In genomic region chr5:108433804-108434587, GRCm38 (mm10) we compare ENCODE assay signal across 8 mouse cellular contexts. TPM values are rescaled to one million over a fixed set of nuclear protein-coding genes. Genes with fewer than 3 reads are reported as not detected.
DNase-seq lines count a peak whose midpoint lies in the region; ATAC-seq and TF ChIP-seq lines count a peak whose summit lies in the region.

Gene Atp5k (minus strand): TSS chr5:108434448.

- peaks cover 32% of the 10 kb centered on the region for H3K4me1 ChIP-seq in G1E (ENCODE audit: insufficient read depth, low read depth, low read length)
- peaks cover 5% of the 10 kb centered on the region; the same call in 1 of the 2 replicates for H3K4me1 ChIP-seq in forebrain, postnatal 0 days (ENCODE audit: insufficient read depth)
- H3K4me1 ChIP-seq in lung, embryonic 15.5 days = peaks cover 13% of the 10 kb centered on the region

- peak within 1 kb of the TSS; percentile 75 for H3K9ac ChIP-seq in forebrain, postnatal 0 days
- peak within 1 kb of the TSS; percentile 74 for H3K9ac ChIP-seq in lung, embryonic 15.5 days

- ATAC-seq in G1E (ENCODE audit: extremely low read depth, insufficient number of reproducible peaks, low FRiP score, poor library complexity, severe bottlenecking) = peak; percentile 88
- ATAC-seq in forebrain, postnatal 0 days = peak; percentile 95
- ATAC-seq in lung, embryonic 15.5 days (ENCODE audit: borderline replicate concordance, extremely low read depth, low FRiP score, low TSS enrichment) = peak; percentile 79

- H3K27me3 ChIP-seq in G1E (ENCODE audit: insufficient read depth, low read length) = peaks cover 30% of the 10 kb centered on the region
- H3K27me3 ChIP-seq in forebrain, postnatal 0 days (ENCODE audit: insufficient read depth, low read length) = no peaks in the 10 kb centered on the region
- no peaks in the 10 kb centered on the region for H3K27me3 ChIP-seq in lung, embryonic 15.5 days

- TF ChIP-seq CTCF in G1E (IDR thresholded peaks at IDR 0.05; ENCODE audit: low read depth, low read length) = peak; percentile 84
- TF ChIP-seq CTCF in forebrain, postnatal 0 days (IDR thresholded peaks at IDR 0.05; ENCODE audit: low read depth) = peak; percentile 95

- H3K9me3 ChIP-seq in G1E (replicated peaks) = no peaks in the 10 kb centered on the region
- no peaks in the 10 kb centered on the region for H3K9me3 ChIP-seq in forebrain, postnatal 0 days (ENCODE audit: low read length)
- H3K9me3 ChIP-seq in lung, embryonic 15.5 days = no peaks in the 10 kb centered on the region

- peaks cover 43% of the 10 kb centered on the region for H3K36me3 ChIP-seq in G1E (replicated peaks)
- peaks cover 28% of the 10 kb centered on the region for H3K36me3 ChIP-seq in forebrain, postnatal 0 days (ENCODE audit: insufficient read depth)
- peaks cover 26% of the 10 kb centered on the region; the same call in 1 of the 2 replicates for H3K36me3 ChIP-seq in lung, embryonic 15.5 days

- 2% methylated on average over 42 of the region's 42 CpGs for WGBS in forebrain, postnatal 0 days
- WGBS in lung, embryonic 15.5 days = under 1% methylated on average over 42 of the region's 42 CpGs

- peak; percentile 91 for DNase-seq in G1E (ENCODE audit: low spot score)
- peak; percentile 93 to 97 for DNase-seq in cerebellum, adult 18-20 months
- DNase-seq in forebrain, postnatal 0 days = peak; percentile 97
- DNase-seq in heart, postnatal 4 days = peak; percentile 96
- DNase-seq in layer of hippocampus, adult 8-10 months (ENCODE audit: low spot score in 2 of 2) = peak; percentile 91 to 96
- peak; percentile 78 for DNase-seq in ovary, adult 18-20 months (ENCODE audit: low spot score)
- peak; percentile 96 for DNase-seq in thymus, postnatal 0 days (ENCODE audit: low spot score)

- H3K4me3 ChIP-seq in G1E (ENCODE audit: low read depth, low read length) = peak within 1 kb of the TSS; percentile 89
- H3K4me3 ChIP-seq in forebrain, postnatal 0 days (ENCODE audit: low read depth, low read length) = peak within 1 kb of the TSS; percentile 90
- H3K4me3 ChIP-seq in lung, embryonic 15.5 days = peak within 1 kb of the TSS; percentile 68

- 0 out of 2 replicates have a peak within 1 kb of the TSS, but pooled peaks have one; percentile 40 for H3K27ac ChIP-seq in forebrain, postnatal 0 days (ENCODE audit: low read depth, low read length)
- H3K27ac ChIP-seq in lung, embryonic 15.5 days = no peak within 1 kb of the TSS

- H3K4me2 ChIP-seq in forebrain, postnatal 0 days (ENCODE audit: low read depth) = peak within 1 kb of the TSS; percentile 96
- peak within 1 kb of the TSS; percentile 75 for H3K4me2 ChIP-seq in lung, embryonic 15.5 days

RNA-seq across cellular contexts. Expression of gene Atp5k, which starts in this region (rescaled TPM):
- total RNA-seq in G1E (2014; fragmentation: Nextera tagmentation) = 30.0 and 31.6 TPM in 2 replicates
- total RNA-seq in G1E (2017) = 175 and 374 TPM in 2 replicates
- polyA plus RNA-seq in G1E (2012) = 49.1 and 74.2 TPM in 2 replicates
- total RNA-seq in forebrain, postnatal 0 days (2014; rRNA removed) = 152 and 289 TPM in 2 replicates
- polyA plus RNA-seq in forebrain, postnatal 0 days (2015; fragmentation: Nextera tagmentation; extraction: Ambion mirVana) = 489 and 610 TPM in 2 replicates
- total RNA-seq in heart, postnatal 4 days (2021) = 100 to 1,000 TPM; 674 to 726 TPM
- 100 to 1,000 TPM; 119 to 263 (median 190) TPM for total RNA-seq in layer of hippocampus, adult 8-10 months (2022)
- 344 and 363 TPM in 2 replicates for polyA plus RNA-seq in lung, embryonic 15.5 days (2015; fragmentation: Nextera tagmentation; extraction: Ambion mirVana)
- 551 and 578 TPM in 2 replicates for polyA plus RNA-seq in thymus, postnatal 0 days (2015; fragmentation: Nextera tagmentation; extraction: Ambion mirVana)
